In the genomic region with DNA sequence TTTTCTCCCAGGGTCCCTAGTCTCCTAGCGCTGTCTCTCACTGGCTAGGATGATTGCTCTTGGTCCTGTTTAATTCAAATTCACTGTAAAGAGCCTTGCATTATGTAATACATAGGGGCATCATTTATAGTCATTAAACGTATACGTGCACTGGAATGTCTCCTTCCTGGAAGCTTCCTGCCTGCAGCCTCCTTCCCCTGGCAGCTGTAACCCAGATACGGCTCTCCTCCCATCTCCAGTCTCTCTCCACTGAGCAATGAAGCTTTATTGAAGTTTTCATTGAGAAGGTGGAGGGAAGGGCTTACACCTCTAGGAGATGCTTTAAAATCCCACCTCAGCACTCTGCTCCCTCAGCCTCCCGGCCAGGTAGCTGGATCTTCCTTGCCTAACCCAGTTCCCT, we compare ENCODE assay signal across 32 mouse cellular contexts. TPM values are rescaled to one million over a fixed set of nuclear protein-coding genes. Genes with fewer than 3 reads are reported as not detected.
"Had no signal": no experiment of that assay in that cellular context is flagged by ENCODE, and none has a peak within 500 bp of the region (broad histone marks: within the 10 kb centered on the region; RNA-seq: fewer than 3 reads in every experiment).

No protein-coding gene starts in this region.

- DNase-seq: gastrocnemius, adult 2 months; gastrocnemius, postnatal 10 days; gastrocnemius, postnatal 25 days; heart, adult 18-20 months; heart, postnatal 14 days; heart, postnatal 36 days; kidney, adult 11 months; kidney, adult 2 months; kidney, adult 9 months; kidney, postnatal 14 days; kidney, postnatal 36 days; layer of hippocampus, adult 9-11 months; layer of hippocampus, postnatal 36 days; left cerebral cortex, postnatal 4 days had no signal

- H3K36me3 ChIP-seq: heart, embryonic 10.5 days; heart, embryonic 13.5 days; heart, embryonic 15.5 days; hindbrain, embryonic 15.5 days; kidney, embryonic 15.5 days; limb, embryonic 13.5 days; limb, embryonic 15.5 days; liver, embryonic 12.5 days had no signal

- H3K4me3 ChIP-seq: gastrocnemius, adult 2 months; heart, embryonic 10.5 days; heart, embryonic 13.5 days; heart, embryonic 15.5 days; hindbrain, embryonic 15.5 days; kidney, embryonic 15.5 days; limb, embryonic 13.5 days; limb, embryonic 15.5 days; liver, embryonic 12.5 days had no signal

- H3K9ac ChIP-seq: heart, embryonic 13.5 days; heart, embryonic 15.5 days; hindbrain, embryonic 15.5 days; kidney, embryonic 15.5 days; limb, embryonic 13.5 days; limb, embryonic 15.5 days; liver, embryonic 12.5 days had no signal

- H3K4me2 ChIP-seq: heart, embryonic 13.5 days; heart, embryonic 15.5 days; hindbrain, embryonic 15.5 days; kidney, embryonic 15.5 days; limb, embryonic 13.5 days; limb, embryonic 15.5 days; liver, embryonic 12.5 days had no signal

- ATAC-seq: forebrain, embryonic 16.5 days; intestine, embryonic 16.5 days; liver, embryonic 12.5 days had no signal

- H3K27me3 ChIP-seq: hindbrain, embryonic 15.5 days; kidney, embryonic 15.5 days; limb, embryonic 13.5 days; limb, embryonic 15.5 days had no signal

- H3K27ac ChIP-seq: gastrocnemius, adult 2 months; heart, embryonic 10.5 days; heart, embryonic 13.5 days; heart, embryonic 15.5 days; hindbrain, embryonic 15.5 days; kidney, embryonic 15.5 days; kidney, postnatal 0 days; limb, embryonic 13.5 days; limb, embryonic 15.5 days; liver, embryonic 12.5 days had no signal

- H3K9me3 ChIP-seq: heart, embryonic 10.5 days; heart, embryonic 13.5 days; heart, embryonic 15.5 days; hindbrain, embryonic 15.5 days; kidney, embryonic 15.5 days; limb, embryonic 13.5 days; limb, embryonic 15.5 days; liver, embryonic 12.5 days had no signal

- H3K4me1 ChIP-seq: heart, embryonic 10.5 days; heart, embryonic 13.5 days; heart, embryonic 15.5 days; kidney, embryonic 15.5 days; limb, embryonic 13.5 days; limb, embryonic 15.5 days; liver, embryonic 12.5 days had no signal

RNA-seq across cellular contexts. Expression of a gene that starts 9.8 kb away (rescaled TPM):
- total RNA-seq: gastrocnemius, adult 2 months; gastrocnemius, postnatal 10 days; gastrocnemius, postnatal 25 days; gastrocnemius, postnatal 4 days; heart, adult 18-20 months; heart, adult 8-10 months; heart, postnatal 14 days; heart, postnatal 36 days; hematopoietic stem cell, adult 5-6 weeks; liver, adult 2 months had no signal
- polyA plus RNA-seq: heart, embryonic 15.5 days; heart, postnatal 0 days; intestine, embryonic 14.5 days; intestine, embryonic 16.5 days; kidney, embryonic 15.5 days; kidney, postnatal 0 days; large intestine, adult 2 months; liver, adult 2 months; liver, embryonic 12.5 days had no signal
